Mouse (Mus musculus): ENCODE measurements at regions not wholly inside any gene's neighbourhood (a gene's known extent, or its start where the extent isn't known, plus 50 kb on each side); places are given as distances from the start of the nearest gene placed in this dataset.

GRCm38 (mm10) chr9:24943830-24944229, 145.4 kb upstream of the Gm10181 start:
- no peak for DNase-seq

DNA sequence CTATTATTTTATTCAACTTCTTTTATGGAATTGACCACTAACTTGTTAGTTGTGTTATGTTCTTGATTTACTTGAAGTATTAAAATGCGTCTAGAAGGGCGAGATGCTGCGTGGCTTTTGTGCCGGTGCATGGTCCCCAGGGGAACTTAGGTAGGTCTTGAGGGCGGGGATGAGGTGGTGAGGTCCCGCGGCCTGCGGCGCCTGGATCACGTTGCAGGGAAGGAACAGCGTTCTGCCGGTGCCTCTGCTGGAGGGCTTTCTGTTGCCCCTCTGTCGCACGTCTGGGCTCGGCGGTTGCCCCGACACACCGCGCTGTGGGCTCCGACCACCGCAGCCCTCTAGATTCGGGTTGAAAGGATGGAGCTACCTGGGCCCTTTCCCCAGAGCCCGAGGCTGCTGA, 136.7 kb upstream of the Gm10181 start:
- no peak for DNase-seq

GRCm38 (mm10) chr9:24955641-24956040, 133.6 kb upstream of the Gm10181 start:
- DNase-seq: no peak

DNA sequence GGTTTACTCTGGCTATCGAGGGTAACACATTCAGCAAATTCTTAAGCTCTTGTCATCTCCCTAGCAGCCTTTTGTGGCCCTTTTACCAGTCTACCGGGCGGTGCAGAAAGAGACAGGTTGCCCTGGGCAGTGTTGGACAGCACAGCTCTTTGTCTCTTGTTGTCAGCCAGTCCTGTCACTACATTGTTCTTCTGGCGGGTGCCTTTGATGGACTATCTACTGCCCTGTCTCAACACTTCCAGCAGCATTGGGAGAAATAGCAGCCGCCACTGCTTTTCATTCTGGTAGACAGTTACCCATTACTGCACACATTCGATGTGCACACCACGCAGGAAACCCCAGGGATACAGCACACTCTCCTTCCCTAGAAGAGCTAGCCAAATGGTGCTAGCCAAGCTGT, 132.7 kb upstream of the Gm10181 start:
- DNase-seq: no peak

DNA sequence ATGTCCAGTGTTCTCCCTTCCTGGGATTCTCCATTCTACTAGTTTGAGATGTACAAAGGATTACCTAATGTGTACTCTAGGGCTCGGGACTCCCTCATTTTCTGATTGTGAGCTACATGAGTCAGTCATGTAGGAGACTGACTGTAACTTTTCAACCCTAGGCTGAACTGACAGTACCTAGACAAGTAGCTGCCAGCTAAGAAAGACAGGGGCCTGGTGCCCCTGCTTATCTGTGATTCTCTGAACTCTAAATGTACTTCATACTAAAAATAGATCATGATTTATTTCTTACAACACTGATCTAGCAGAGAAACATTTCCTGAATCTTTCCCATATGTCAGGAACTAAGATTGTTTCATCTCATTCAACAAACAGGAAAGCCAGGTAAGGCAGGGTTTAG, 125.9 kb upstream of the Gm10181 start:
- DNase-seq: no peak

GRCm38 (mm10) chr9:24967571-24967970, 121.7 kb upstream of the Gm10181 start:
- no peak for DNase-seq

- no peak for DNase-seq
These were observed 115.0 kb upstream of the Gm10181 start for GRCm38 (mm10) chr9:24974021-24974741.

DNA sequence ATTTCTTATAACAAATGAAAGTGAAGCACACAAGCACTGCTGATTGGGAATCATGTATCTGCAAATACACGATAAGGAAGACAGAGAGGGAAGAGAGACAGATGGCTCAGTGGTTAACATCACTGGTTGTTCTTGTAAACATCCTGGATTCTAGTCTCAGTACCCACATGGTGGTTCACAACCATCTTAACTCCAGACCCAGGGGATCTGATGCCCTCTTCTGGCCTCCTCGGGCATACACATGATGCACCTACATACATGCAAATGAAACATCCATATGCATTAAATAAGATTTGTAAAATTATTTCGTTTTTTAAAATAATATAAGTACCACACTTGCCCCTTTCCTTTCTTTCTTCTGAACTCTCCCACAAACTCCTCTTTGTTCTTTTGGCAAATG, 106.4 kb upstream of the Gm10181 start:
- peak; percentile 14 for DNase-seq

- no peak for DNase-seq
These were observed 94.7 kb upstream of the Gm10181 start for GRCm38 (mm10) chr9:24994491-24994890.

GRCm38 (mm10) chr9:25021095-25021691, 68.0 kb upstream of the Gm10181 start:
- DNase-seq: no peak

DNA sequence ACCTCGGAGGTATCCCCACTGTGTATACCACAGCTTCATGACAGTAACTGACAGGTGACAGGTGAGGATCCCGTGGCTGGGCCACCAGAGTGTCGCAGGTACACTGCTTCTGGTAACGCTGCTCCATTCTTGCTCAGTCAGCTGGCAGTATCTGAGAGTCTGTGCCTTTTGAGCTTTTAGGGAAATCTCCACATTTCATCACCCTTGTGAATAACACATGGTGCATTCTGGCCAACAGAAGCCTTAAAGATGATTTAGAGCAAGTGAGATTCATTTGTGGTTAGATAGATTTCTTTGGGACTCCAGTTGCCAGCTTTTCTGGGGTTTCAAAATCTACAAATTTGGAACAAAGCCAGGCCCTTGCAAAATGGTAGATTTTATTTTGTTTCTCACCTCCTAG, 66.8 kb upstream of the Gm10181 start:
- no peak for DNase-seq

GRCm38 (mm10) chr9:25024486-25024885, 64.7 kb upstream of the Gm10181 start:
- no peak for DNase-seq

GRCm38 (mm10) chr9:25027581-25027980, 61.6 kb upstream of the Gm10181 start:
- peak; percentile 51 for DNase-seq

DNA sequence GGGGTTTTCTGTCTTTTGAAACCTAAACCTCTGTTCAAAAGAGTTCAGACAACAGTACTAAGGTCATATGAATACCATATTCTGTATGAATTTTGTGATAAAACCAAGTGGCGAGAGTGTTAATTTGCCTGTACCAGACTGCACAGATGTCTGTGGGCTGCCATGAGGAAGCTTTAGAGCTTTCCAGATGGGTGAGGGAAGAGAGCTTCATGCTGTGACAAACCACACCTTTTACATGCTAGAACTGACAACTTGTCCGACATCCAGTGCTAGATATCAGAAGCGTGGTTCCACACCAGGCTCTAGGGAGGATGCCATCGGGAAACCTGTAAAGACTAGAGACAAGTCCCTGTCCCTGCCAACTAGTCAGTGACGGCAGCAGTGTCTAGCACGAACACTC, 60.9 kb upstream of the Gm10181 start:
- no peak for DNase-seq

GRCm38 (mm10) chr9:25031466-25031865, 57.8 kb upstream of the Gm10181 start:
- DNase-seq: no peak
